Mouse (Mus musculus): Measurements from ENCODE around the gene Aida. TPM values are rescaled to one million over a fixed set of nuclear protein-coding genes. Genes with fewer than 3 reads are reported as not detected.
"Not testable (repeated sequence)": the region's sequence is repeated elsewhere in the genome, so short reads cannot be mapped to it uniquely, and the experiment has no call there.

The Aida gene
- total RNA-seq (2015) (66.0 and 71.4 TPM in 2 replicates), total RNA-seq (2017) (85.7 and 88.5 TPM in 2 replicates)

DNA sequence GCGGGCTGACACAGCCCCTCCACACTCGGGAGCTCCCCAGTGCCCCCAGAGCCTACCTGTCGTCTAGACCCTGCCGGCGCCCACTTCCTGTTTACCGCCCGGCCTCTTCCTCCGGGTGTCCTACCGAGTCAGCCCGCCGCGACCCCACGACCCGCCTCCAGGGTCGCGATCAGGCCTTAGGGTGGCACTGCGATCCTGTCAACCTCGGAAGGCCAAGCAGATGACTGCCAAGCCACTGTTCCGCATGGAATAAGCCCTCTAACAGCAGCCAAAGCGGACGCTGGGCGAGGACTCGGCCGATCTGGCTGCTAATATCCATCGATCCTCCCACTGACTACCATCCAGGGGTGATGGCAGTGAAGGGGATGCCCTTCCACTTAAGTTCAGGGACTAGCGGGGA, at the start of gene Aida:
TSS of gene Aida (plus strand) at position 126 of the 400 bp plus-strand sequence.
- ATAC-seq (ENCODE audit: poor library complexity, severe bottlenecking): peak; percentile 38

DNA sequence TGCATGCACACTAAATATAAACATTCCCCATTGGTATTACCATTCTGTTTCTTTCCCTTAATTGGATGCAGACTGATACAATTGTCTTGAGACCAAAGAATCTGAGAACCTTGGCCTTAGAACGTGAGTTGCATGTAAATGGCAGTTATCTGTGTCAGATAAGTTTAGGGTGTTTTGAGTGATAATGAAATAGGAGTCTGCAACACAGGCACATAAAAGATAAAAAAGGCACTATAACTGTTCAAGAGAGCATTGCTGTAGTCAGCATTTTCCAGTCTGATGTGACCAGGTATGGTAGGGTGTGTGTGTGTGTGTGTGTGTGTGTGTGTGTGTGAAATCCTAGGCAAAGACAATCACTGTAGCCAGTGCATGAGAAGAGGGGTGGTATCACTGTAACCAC, 48.2 kb upstream of the Aida start:
- no peak for ATAC-seq (ENCODE audit: poor library complexity, severe bottlenecking)

- ATAC-seq (ENCODE audit: poor library complexity, severe bottlenecking): no peak
These were observed 45.8 kb upstream of the Aida start for GRCm38 (mm10) chr1:183250612-183251011.

DNA sequence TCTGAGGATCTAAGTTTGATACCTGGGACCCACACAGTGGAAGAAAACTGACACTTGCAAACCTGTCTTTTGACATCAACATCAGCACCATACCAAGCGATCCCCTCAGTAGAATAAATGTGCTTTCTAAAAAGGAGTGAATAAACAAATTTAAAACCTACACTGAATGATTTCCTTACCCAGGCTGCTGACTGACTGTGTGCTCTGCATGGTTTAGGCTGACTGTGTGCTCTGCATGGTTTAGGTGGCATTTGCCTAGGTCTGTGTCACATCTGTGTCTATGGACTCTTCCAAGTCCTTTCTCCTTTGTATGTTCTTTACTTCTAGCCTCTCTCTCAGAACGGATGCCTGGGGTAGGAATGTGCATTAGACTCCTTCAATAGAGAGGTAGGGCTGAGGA, 44.6 kb upstream of the Aida start:
- ATAC-seq (ENCODE audit: poor library complexity, severe bottlenecking): no peak

GRCm38 (mm10) chr1:183252574-183252973, 43.8 kb upstream of the Aida start:
- ATAC-seq (ENCODE audit: poor library complexity, severe bottlenecking): no peak

- ATAC-seq (ENCODE audit: poor library complexity, severe bottlenecking): peak; percentile 88
These were observed 32.0 kb upstream of the Aida start for GRCm38 (mm10) chr1:183264145-183265008.

- peak; percentile 78 for ATAC-seq (ENCODE audit: poor library complexity, severe bottlenecking)
These were observed 30.4 kb upstream of the Aida start for GRCm38 (mm10) chr1:183265921-183266467.

GRCm38 (mm10) chr1:183267666-183268065, 28.7 kb upstream of the Aida start:
- ATAC-seq (ENCODE audit: poor library complexity, severe bottlenecking): no peak

GRCm38 (mm10) chr1:183272867-183273818, 23.2 kb upstream of the Aida start:
- peak; percentile 87 for ATAC-seq (ENCODE audit: poor library complexity, severe bottlenecking)

DNA sequence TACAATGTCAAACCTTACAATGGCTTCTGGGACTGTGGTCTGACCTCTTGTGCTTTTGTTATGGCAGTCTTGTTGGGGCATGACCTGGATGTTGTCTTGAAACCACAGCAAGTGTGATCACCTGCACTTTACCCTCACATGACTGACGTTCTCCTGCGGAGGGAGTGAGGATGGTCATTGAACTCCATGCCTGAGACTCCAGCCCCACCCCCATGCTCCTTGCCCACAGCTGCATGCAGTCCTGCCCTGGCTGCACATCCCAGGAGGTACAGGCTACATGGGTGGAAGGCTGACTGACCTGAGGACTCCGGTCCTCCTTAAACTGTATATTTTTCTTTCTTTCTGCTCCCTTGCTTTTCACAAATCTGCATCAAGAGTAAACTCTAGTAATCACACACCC, 22.0 kb upstream of the Aida start:
- no peak for ATAC-seq (ENCODE audit: poor library complexity, severe bottlenecking)

GRCm38 (mm10) chr1:183275763-183276162, 20.6 kb upstream of the Aida start:
- ATAC-seq (ENCODE audit: poor library complexity, severe bottlenecking): no peak

DNA sequence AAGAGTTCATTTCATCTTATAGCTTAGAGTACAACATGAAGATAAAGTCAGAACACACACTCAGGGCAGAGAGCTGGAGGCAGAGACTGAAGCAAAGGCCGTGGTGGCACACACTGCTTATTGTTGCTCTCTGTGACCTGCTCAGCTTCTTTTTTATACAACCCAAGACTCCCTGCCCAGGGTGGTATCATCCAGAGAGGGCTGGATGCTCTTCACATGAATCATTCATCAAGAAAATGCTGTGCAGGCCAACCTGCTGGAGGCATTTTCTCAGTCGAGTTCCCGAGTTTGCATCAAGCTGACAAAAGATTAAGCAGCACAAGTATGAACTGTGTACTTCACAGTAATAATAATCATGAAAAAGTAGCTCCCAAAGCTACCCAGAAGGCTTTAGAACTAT, 8.0 kb upstream of the Aida start:
- ATAC-seq (ENCODE audit: poor library complexity, severe bottlenecking): no peak

GRCm38 (mm10) chr1:183289576-183289975, 6.8 kb upstream of the Aida start:
- ATAC-seq (ENCODE audit: poor library complexity, severe bottlenecking): no peak

DNA sequence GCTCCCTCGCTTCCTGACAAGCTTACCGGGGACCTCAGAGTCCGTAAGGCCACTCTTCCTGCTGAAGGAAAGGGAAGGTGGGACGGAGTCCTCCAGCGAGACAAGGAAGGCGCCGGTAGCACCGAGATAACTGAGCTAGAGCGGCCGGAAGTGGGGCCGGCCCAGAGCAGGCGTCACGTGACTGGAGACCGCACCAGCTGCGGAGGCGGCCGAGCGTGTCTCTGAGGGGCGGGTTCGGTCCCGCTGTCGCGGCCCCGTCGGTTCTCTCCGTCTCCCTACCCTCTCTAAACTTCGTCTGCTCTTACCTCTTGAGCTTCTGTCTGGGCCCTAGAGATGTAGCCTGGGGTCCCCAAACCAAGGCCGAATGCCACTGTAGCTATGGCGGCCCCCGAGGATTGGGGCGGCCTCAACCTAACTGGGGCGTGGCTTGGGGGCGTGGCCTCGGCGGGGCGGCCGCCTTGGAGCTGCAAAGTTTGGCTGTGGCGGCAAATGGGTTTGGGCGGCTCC, 540 bp downstream of the Aida start, which contains the start of gene Brox:
TSS of gene Brox (minus strand) at position 393 of the 507 bp plus-strand sequence.
- ATAC-seq (ENCODE audit: poor library complexity, severe bottlenecking): peak; percentile 72

- ATAC-seq (ENCODE audit: poor library complexity, severe bottlenecking): no peak; the same call in 1 of the 2 replicates
These were observed 1.1 kb downstream of the Aida start for GRCm38 (mm10) chr1:183297473-183297885.

GRCm38 (mm10) chr1:183297886-183298489, 1.6 kb downstream of the Aida start:
- ATAC-seq (ENCODE audit: poor library complexity, severe bottlenecking): peak; percentile 20

GRCm38 (mm10) chr1:183299161-183299560, 2.8 kb downstream of the Aida start:
- no peak for ATAC-seq (ENCODE audit: poor library complexity, severe bottlenecking)

- peak; percentile 97 for ATAC-seq (ENCODE audit: poor library complexity, severe bottlenecking)
These were observed 11.2 kb downstream of the Aida start for GRCm38 (mm10) chr1:183307555-183307954.

DNA sequence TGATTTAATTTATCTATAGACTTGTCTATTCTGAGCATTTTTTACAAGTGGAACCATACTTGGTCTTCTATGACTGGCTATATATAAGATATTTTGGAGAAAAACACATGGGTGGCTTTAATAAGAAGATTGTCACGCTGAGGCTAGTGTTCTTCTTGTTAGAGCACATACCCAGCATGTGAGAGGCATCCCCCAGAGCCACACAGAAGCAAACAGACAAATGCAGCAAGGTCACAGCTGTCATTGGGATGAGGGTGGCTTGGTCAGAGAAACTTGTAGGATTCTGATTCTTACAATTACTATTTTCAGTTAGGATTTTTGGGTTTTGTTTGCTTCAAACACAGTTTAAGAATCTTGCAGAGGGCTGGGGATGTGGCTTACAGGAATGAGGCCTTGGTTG, 12.1 kb downstream of the Aida start:
- no peak for ATAC-seq (ENCODE audit: poor library complexity, severe bottlenecking)

GRCm38 (mm10) chr1:183309601-183310000, 13.2 kb downstream of the Aida start:
- not testable (repeated sequence) for ATAC-seq (ENCODE audit: poor library complexity, severe bottlenecking)

Measured in megakaryocyte, adult 5-6 weeks (primary cell).